Mouse (Mus musculus) splenic B cell, adult 2 months (primary cell): ENCODE results near the gene Scn11a.

Source experiments
- DNase-seq: peaks from one replicate; pipeline ENCODE4 v3.0.0-alpha.2; 2011; ENCODE audit warnings: low read depth, low spot score
- H3K27me3 ChIP-seq: 2 replicates; pipeline ENCODE4 v1.6.1; 2012; ENCODE audit warnings: mild to moderate bottlenecking, low read length, moderate library complexity, mixed read lengths; ENCODE audit not compliant: control insufficient read depth, poor library complexity, insufficient read depth, severe bottlenecking
- H3K36me3 ChIP-seq: 2 replicates; pipeline ENCODE4 v1.6.1; 2012; ENCODE audit warnings: mild to moderate bottlenecking, low read length, moderate library complexity, mixed read lengths; ENCODE audit not compliant: control insufficient read depth, poor library complexity, insufficient read depth, severe bottlenecking

Gene Scn11a

GRCm38 (mm10) chr9:119751507-119751906 lies 73.7 kb downstream of the Scn11a start:
- H3K36me3 ChIP-seq, result no peaks in the 10 kb centered on the region
- peak; percentile 62 for DNase-seq
- no peaks in the 10 kb centered on the region for H3K27me3 ChIP-seq

- Histone ChIP-seq H3K36me3 (no peaks in the 10 kb centered on the region), H3K27me3 (no peaks in the 10 kb centered on the region)
- no peak for DNase-seq
Observed at GRCm38 (mm10) chr9:119749112-119749511, 76.1 kb downstream of the Scn11a start.

GRCm38 (mm10) chr9:119743900-119744299 lies 81.4 kb downstream of the Scn11a start:
- H3K36me3 ChIP-seq, result no peaks in the 10 kb centered on the region
- peak; percentile 58 for DNase-seq
- no peaks in the 10 kb centered on the region for H3K27me3 ChIP-seq

GRCm38 (mm10) chr9:119743312-119743711 lies 81.9 kb downstream of the Scn11a start:
- H3K27me3 ChIP-seq, result no peaks in the 10 kb centered on the region
- no peaks in the 10 kb centered on the region for H3K36me3 ChIP-seq
- DNase-seq, result no peak

GRCm38 (mm10) chr9:119741101-119741786 lies 84.0 kb downstream of the Scn11a start:
- Histone ChIP-seq H3K36me3 (no peaks in the 10 kb centered on the region), H3K27me3 (no peaks in the 10 kb centered on the region)
- DNase-seq, result no peak

- no peaks in the 10 kb centered on the region for H3K27me3 ChIP-seq
- no peak for DNase-seq
- H3K36me3 ChIP-seq, result no peaks in the 10 kb centered on the region
Observed at GRCm38 (mm10) chr9:119728412-119729097, 96.7 kb downstream of the Scn11a start.

GRCm38 (mm10) chr9:119726990-119727389 lies 98.3 kb downstream of the Scn11a start:
- Histone ChIP-seq H3K27me3 (no peaks in the 10 kb centered on the region), H3K36me3 (no peaks in the 10 kb centered on the region)
- DNase-seq, result no peak

- no peaks in the 10 kb centered on the region for H3K36me3 ChIP-seq
- H3K27me3 ChIP-seq, result no peaks in the 10 kb centered on the region
- DNase-seq, result no peak
Observed at GRCm38 (mm10) chr9:119725293-119725862, 99.9 kb downstream of the Scn11a start.

- Histone ChIP-seq H3K27me3 (no peaks in the 10 kb centered on the region), H3K36me3 (no peaks in the 10 kb centered on the region)
- DNase-seq, result no peak
Observed at GRCm38 (mm10) chr9:119719222-119719621, 106.0 kb downstream of the Scn11a start, which contains the start of gene Scn10a. Gene Scn10a, minus strand, starts transcription at chr9:119719322.

- Histone ChIP-seq H3K36me3 (no peaks in the 10 kb centered on the region), H3K27me3 (no peaks in the 10 kb centered on the region)
- peak; percentile 2 for DNase-seq
Observed at GRCm38 (mm10) chr9:119706700-119707099, 118.6 kb downstream of the Scn11a start.
